Mouse (Mus musculus) olfactory bulb, adult 2 months (tissue): ENCODE measurements around the gene Oscar.

Experiments used
- CTCF ChIP-seq: fragments of 200-500 bp; IDR thresholded peaks from 2 replicates; pipeline ENCODE4 v1.5.1; 2012; ENCODE audit warnings: low read depth, mild to moderate bottlenecking, low read length, moderate library complexity; ENCODE audit not compliant: insufficient read depth
- POLR2A ChIP-seq: fragments of 200-500 bp; IDR thresholded peaks from 2 replicates; pipeline ENCODE4 v1.6.1; 2012; ENCODE audit warnings: mild to moderate bottlenecking, low read depth, low read length, moderate library complexity; ENCODE audit not compliant: insufficient read depth

- TF ChIP-seq CTCF (no peak), POLR2A (no peak)
These were observed 42.6 kb upstream of the Oscar start for GRCm38 (mm10) chr7:3658578-3658977.
